In genomic region chr5:47185868-47186267, GRCm38 (mm10) we compare ENCODE assay signal across 29 mouse cellular contexts.
DNase-seq lines count a peak whose midpoint lies in the region; ATAC-seq and TF ChIP-seq lines count a peak whose summit lies in the region.
"Had no signal": no experiment of that assay in that cellular context is flagged by ENCODE, and none has a peak within 500 bp of the region (broad histone marks: within the 10 kb centered on the region; RNA-seq: fewer than 3 reads in every experiment).

No protein-coding gene starts in this region.

- no peaks in the 10 kb centered on the region for H3K27me3 ChIP-seq in heart, embryonic 11.5 days (ENCODE audit: control insufficient read depth, insufficient read depth, low read length)
- H3K27me3 ChIP-seq in kidney, postnatal 0 days (ENCODE audit: insufficient read depth, low read length): no peaks in the 10 kb centered on the region
- no peaks in the 10 kb centered on the region for H3K27me3 ChIP-seq in midbrain, postnatal 0 days (ENCODE audit: insufficient read depth, low read length)
- H3K27me3 ChIP-seq in midbrain, embryonic 10.5 days (ENCODE audit: low read depth, poor library complexity, severe bottlenecking): no peaks in the 10 kb centered on the region
- H3K27me3 ChIP-seq: embryonic facial prominence, embryonic 15.5 days; heart, embryonic 15.5 days; liver, embryonic 13.5 days; lung, embryonic 15.5 days; midbrain, embryonic 13.5 days; neural tube, embryonic 12.5 days had no signal

- H3K9me3 ChIP-seq in heart, embryonic 11.5 days (replicated peaks; ENCODE audit: control insufficient read depth, low read length): no peaks in the 10 kb centered on the region
- H3K9me3 ChIP-seq in kidney, postnatal 0 days (replicated peaks; ENCODE audit: low read length): no peaks in the 10 kb centered on the region
- no peaks in the 10 kb centered on the region for H3K9me3 ChIP-seq in midbrain, postnatal 0 days (ENCODE audit: low read length)
- H3K9me3 ChIP-seq in midbrain, embryonic 10.5 days (replicated peaks): no peaks in the 10 kb centered on the region
- H3K9me3 ChIP-seq: embryonic facial prominence, embryonic 15.5 days; heart, embryonic 15.5 days; liver, embryonic 13.5 days; lung, embryonic 15.5 days; midbrain, embryonic 13.5 days; neural tube, embryonic 12.5 days had no signal

- no peak overlapping the region for H3K4me3 ChIP-seq in heart, embryonic 11.5 days (ENCODE audit: low read depth, low read length)
- no peak overlapping the region for H3K4me3 ChIP-seq in kidney, postnatal 0 days (replicated peaks; ENCODE audit: low read depth, low read length)
- no peak overlapping the region for H3K4me3 ChIP-seq in midbrain, postnatal 0 days (ENCODE audit: low read depth, low read length)
- H3K4me3 ChIP-seq in midbrain, embryonic 10.5 days: no peak overlapping the region
- H3K4me3 ChIP-seq: embryonic facial prominence, embryonic 15.5 days; heart, adult 2 months; heart, embryonic 15.5 days; liver, embryonic 13.5 days; lung, embryonic 15.5 days; midbrain, embryonic 13.5 days; neural tube, embryonic 12.5 days had no signal

- no peaks in the 10 kb centered on the region for H3K4me1 ChIP-seq in heart, embryonic 11.5 days (ENCODE audit: control insufficient read depth, insufficient read depth, low read length)
- no peaks in the 10 kb centered on the region for H3K4me1 ChIP-seq in kidney, postnatal 0 days (replicated peaks; ENCODE audit: insufficient read depth, low read length)
- H3K4me1 ChIP-seq in midbrain, postnatal 0 days (ENCODE audit: insufficient read depth, low read length): no peaks in the 10 kb centered on the region
- no peaks in the 10 kb centered on the region for H3K4me1 ChIP-seq in midbrain, embryonic 10.5 days
- H3K4me1 ChIP-seq: embryonic facial prominence, embryonic 15.5 days; heart, embryonic 15.5 days; liver, embryonic 13.5 days; midbrain, embryonic 13.5 days; neural tube, embryonic 12.5 days had no signal

- TF ChIP-seq CTCF in kidney, postnatal 0 days (IDR thresholded peaks at IDR 0.05; ENCODE audit: low read depth): no peak
- no peak for TF ChIP-seq CTCF in midbrain, postnatal 0 days (IDR thresholded peaks at IDR 0.05)

- no peaks in the 10 kb centered on the region for H3K36me3 ChIP-seq in heart, embryonic 11.5 days (ENCODE audit: control insufficient read depth, insufficient read depth, low read length)
- no peaks in the 10 kb centered on the region for H3K36me3 ChIP-seq in kidney, postnatal 0 days (ENCODE audit: insufficient read depth, low read length)
- H3K36me3 ChIP-seq in midbrain, postnatal 0 days (ENCODE audit: insufficient read depth, low read length): no peaks in the 10 kb centered on the region
- H3K36me3 ChIP-seq in midbrain, embryonic 10.5 days: no peaks in the 10 kb centered on the region
- H3K36me3 ChIP-seq: embryonic facial prominence, embryonic 15.5 days; heart, embryonic 15.5 days; liver, embryonic 13.5 days; lung, embryonic 15.5 days; midbrain, embryonic 13.5 days; neural tube, embryonic 12.5 days had no signal

- H3K9ac ChIP-seq in heart, embryonic 11.5 days (ENCODE audit: low read depth, low read length): no peak overlapping the region
- H3K9ac ChIP-seq in kidney, postnatal 0 days (ENCODE audit: low read depth, low read length): no peak overlapping the region
- H3K9ac ChIP-seq in midbrain, postnatal 0 days (replicated peaks; ENCODE audit: low read length, poor library complexity, severe bottlenecking): no peak overlapping the region
- H3K9ac ChIP-seq: embryonic facial prominence, embryonic 15.5 days; heart, embryonic 15.5 days; liver, embryonic 13.5 days; lung, embryonic 15.5 days; midbrain, embryonic 13.5 days; neural tube, embryonic 12.5 days had no signal

- DNase-seq in cerebellum, postnatal 14 days: peak; percentile 18 to 44
- no peak for DNase-seq in cerebellum, adult 11-12 months
- peak; percentile 40 for DNase-seq in heart, adult 11 months
- peak; percentile 26 for DNase-seq in kidney, postnatal 0 days (ENCODE audit: low spot score)
- no peak for DNase-seq in kidney, postnatal 10 days
- peak; percentile 46 for DNase-seq in midbrain, postnatal 0 days (ENCODE audit: low spot score)
- no peak for DNase-seq in midbrain, embryonic 10.5 days (ENCODE audit: low spot score)
- DNase-seq: adrenal gland, postnatal 25 days; cerebellum, adult 11 months; cerebellum, postnatal 36 days; embryo, embryonic 11 days; gastrocnemius, postnatal 25 days; heart, adult 2 months; heart, postnatal 4 days; kidney, adult 18-20 months; kidney, postnatal 36 days; liver, embryonic 13.5 days; right cerebral cortex, postnatal 14 days; thymus, adult 2 months; thymus, postnatal 4 days had no signal

- H3K27ac ChIP-seq in heart, embryonic 11.5 days (ENCODE audit: low read depth, low read length): no peak overlapping the region
- H3K27ac ChIP-seq in kidney, postnatal 0 days: no peak overlapping the region
- no peak overlapping the region for H3K27ac ChIP-seq in midbrain, postnatal 0 days (ENCODE audit: low read depth, low read length)
- no peak overlapping the region for H3K27ac ChIP-seq in midbrain, embryonic 10.5 days (replicated peaks)
- H3K27ac ChIP-seq: embryonic facial prominence, embryonic 15.5 days; heart, adult 2 months; heart, embryonic 15.5 days; liver, embryonic 13.5 days; lung, embryonic 15.5 days; midbrain, embryonic 13.5 days; neural tube, embryonic 12.5 days; stomach, postnatal 0 days had no signal

- ATAC-seq in heart, embryonic 11.5 days (replicated peaks; ENCODE audit: insufficient number of reproducible peaks, low FRiP score, low TSS enrichment): no peak
- ATAC-seq in kidney, postnatal 0 days (replicated peaks; ENCODE audit: low FRiP score, low read depth): no peak
- no peak for ATAC-seq in midbrain, postnatal 0 days (ENCODE audit: low FRiP score)
- ATAC-seq: CD4-positive, CD25-positive, alpha-beta regulatory T cell, adult 4 months; inflammation-experienced regulatory T-cells, adult 6 months; midbrain, embryonic 13.5 days had no signal

- H3K4me2 ChIP-seq in heart, embryonic 11.5 days: no peak overlapping the region
- no peak overlapping the region for H3K4me2 ChIP-seq in kidney, postnatal 0 days (ENCODE audit: low read length)
- no peak overlapping the region for H3K4me2 ChIP-seq in midbrain, postnatal 0 days (ENCODE audit: low read depth, low read length, poor library complexity, severe bottlenecking)
- H3K4me2 ChIP-seq: embryonic facial prominence, embryonic 15.5 days; heart, embryonic 15.5 days; liver, embryonic 13.5 days; lung, embryonic 15.5 days; midbrain, embryonic 13.5 days; neural tube, embryonic 12.5 days had no signal

Comparison
In these comparisons a context has a peak if more than half of its experiments do, and no peak if none do; other contexts are left out.
1. DNase-seq: peak in cerebellum, postnatal 14 days (2 of 2), heart, adult 11 months (single experiment), kidney, postnatal 0 days (single experiment) and midbrain, postnatal 0 days (single experiment); none in cerebellum, adult 11-12 months (single experiment), kidney, postnatal 10 days (single experiment) and midbrain, embryonic 10.5 days (single experiment).